Mouse (Mus musculus) E14TG2a.4 (cell line): ENCODE measurements at regions not wholly inside any gene's neighbourhood (a gene's known extent, or its start where the extent isn't known, plus 50 kb on each side); places are given as distances from the start of the nearest gene placed in this dataset.

Experiments
- H3K27me3 ChIP-seq: 2 replicates; pipeline ENCODE4 v1.6.1; 2014; ENCODE audit warnings: low read length, control low read depth; ENCODE audit not compliant: insufficient read depth
- H3K36me3 ChIP-seq: 2 replicates; pipeline ENCODE4 v1.6.1; 2014; ENCODE audit warnings: low read length, control low read depth; ENCODE audit not compliant: insufficient read depth
- H3K4me1 ChIP-seq: replicated peaks from 2 replicates; pipeline ENCODE4 v1.6.1; 2014; ENCODE audit warnings: low read depth, low read length, control low read depth
- H3K4me3 ChIP-seq: replicated peaks from 2 replicates; pipeline ENCODE4 v1.5.1; 2014; ENCODE audit warnings: mild to moderate bottlenecking, low read length
- H3K9me3 ChIP-seq: 2 replicates; pipeline ENCODE4 v1.6.1; 2014; ENCODE audit warnings: low read length, control low read depth
- CTCF ChIP-seq: conservative IDR thresholded peaks from 2 replicates; pipeline ENCODE4 v1.5.1; 2014; ENCODE audit warnings: low read length
- NANOG ChIP-seq: IDR thresholded peaks from 2 replicates; pipeline ENCODE4 v1.6.1; 2014; ENCODE audit warnings: borderline replicate concordance, low read length, mixed read lengths
- POU5F1 ChIP-seq: IDR thresholded peaks from 2 replicates; pipeline ENCODE4 v1.6.1; 2014; ENCODE audit warnings: low read length, borderline replicate concordance

- Histone ChIP-seq H3K36me3 (no peaks in the 10 kb centered on the region), H3K27me3 (no peaks in the 10 kb centered on the region), H3K4me1 (no peaks in the 10 kb centered on the region), H3K4me3 (no peak overlapping the region), H3K9me3 (no peaks in the 10 kb centered on the region)
- TF ChIP-seq NANOG (no peak), CTCF (no peak), POU5F1 (no peak)
Observed at GRCm38 (mm10) chr3:115821627-115822026, 66.0 kb upstream of the Dph5 start.

GRCm38 (mm10) chr3:115822491-115822890 is 65.1 kb upstream of the Dph5 start:
- H3K27me3 ChIP-seq, result no peaks in the 10 kb centered on the region
- TF ChIP-seq NANOG (no peak), POU5F1 (no peak), CTCF (no peak)
- H3K36me3 ChIP-seq, result no peaks in the 10 kb centered on the region
- H3K4me1 ChIP-seq, result no peaks in the 10 kb centered on the region
- no peaks in the 10 kb centered on the region for H3K9me3 ChIP-seq
- no peak overlapping the region for H3K4me3 ChIP-seq

GRCm38 (mm10) chr3:115823741-115824140 is 63.9 kb upstream of the Dph5 start:
- Histone ChIP-seq H3K27me3 (no peaks in the 10 kb centered on the region), H3K36me3 (no peaks in the 10 kb centered on the region), H3K9me3 (no peaks in the 10 kb centered on the region), H3K4me3 (no peak overlapping the region), H3K4me1 (no peaks in the 10 kb centered on the region)
- TF ChIP-seq NANOG (no peak), POU5F1 (no peak), CTCF (no peak)

GRCm38 (mm10) chr3:115824792-115825191 is 62.8 kb upstream of the Dph5 start:
- no peaks in the 10 kb centered on the region for H3K4me1 ChIP-seq
- H3K27me3 ChIP-seq, result no peaks in the 10 kb centered on the region
- H3K4me3 ChIP-seq, result no peak overlapping the region
- TF ChIP-seq CTCF, result no peak
- no peaks in the 10 kb centered on the region for H3K9me3 ChIP-seq
- H3K36me3 ChIP-seq, result no peaks in the 10 kb centered on the region

- no peaks in the 10 kb centered on the region for H3K27me3 ChIP-seq
- TF ChIP-seq POU5F1 (no peak), NANOG (no peak), CTCF (no peak)
- H3K9me3 ChIP-seq, result no peaks in the 10 kb centered on the region
- no peaks in the 10 kb centered on the region for H3K36me3 ChIP-seq
- H3K4me1 ChIP-seq, result peaks cover 18% of the 10 kb centered on the region
- H3K4me3 ChIP-seq, result no peak overlapping the region
Observed at GRCm38 (mm10) chr3:115835381-115835780, 52.3 kb upstream of the Dph5 start.

GRCm38 (mm10) chr3:115837617-115838216 is 49.9 kb upstream of the Dph5 start:
- TF ChIP-seq CTCF (no peak), NANOG (peak; percentile 12; the same call in 1 of the 2 replicates)
- Histone ChIP-seq H3K27me3 (no peaks in the 10 kb centered on the region), H3K9me3 (no peaks in the 10 kb centered on the region), H3K4me3 (no peak overlapping the region), H3K36me3 (no peaks in the 10 kb centered on the region), H3K4me1 (peaks cover 18% of the 10 kb centered on the region)
